In genomic region chr11:70649185-70649734, GRCm38 (mm10) we compare ENCODE assay signal across 8 mouse cellular contexts. TPM values are rescaled to one million over a fixed set of nuclear protein-coding genes. Genes with fewer than 3 reads are reported as not detected.
DNase-seq lines count a peak whose midpoint lies in the region; ATAC-seq and TF ChIP-seq lines count a peak whose summit lies in the region.

No protein-coding gene starts in this region.

- peaks cover 53% of the 10 kb centered on the region for H3K36me3 ChIP-seq in hindbrain, embryonic 13.5 days
- H3K36me3 ChIP-seq in hindbrain, postnatal 0 days (ENCODE audit: insufficient read depth, low read length) = peaks cover 38% of the 10 kb centered on the region
- H3K36me3 ChIP-seq in C2C12 (ENCODE audit: control insufficient read depth, insufficient read depth) = peaks cover 71% of the 10 kb centered on the region
- peaks cover 66% of the 10 kb centered on the region for H3K36me3 ChIP-seq in limb, embryonic 14.5 days (ENCODE audit: control insufficient read depth, insufficient read depth, low read length)

- H3K27ac ChIP-seq in hindbrain, embryonic 13.5 days = peak overlapping the region; percentile 23; the same call in 1 of the 2 replicates
- H3K27ac ChIP-seq in hindbrain, postnatal 0 days = no peak overlapping the region
- H3K27ac ChIP-seq in brown adipose tissue, adult 24 weeks (replicated peaks; ENCODE audit: low read depth, low read length) = no peak overlapping the region
- H3K27ac ChIP-seq in limb, embryonic 14.5 days (replicated peaks; ENCODE audit: low read depth, low read length) = no peak overlapping the region

- H3K4me3 ChIP-seq in hindbrain, embryonic 13.5 days = no peak overlapping the region
- no peak overlapping the region for H3K4me3 ChIP-seq in hindbrain, postnatal 0 days (ENCODE audit: low read length)
- H3K4me3 ChIP-seq in C2C12 (ENCODE audit: insufficient read depth, poor library complexity, severe bottlenecking) = no peak overlapping the region
- 0 out of 2 replicates have a peak overlapping the region, but pooled peaks have one; percentile 1 for H3K4me3 ChIP-seq in brown adipose tissue, adult 24 weeks (ENCODE audit: insufficient read depth, low read depth, low read length)
- peak overlapping the region; percentile 2; the same call in 1 of the 2 replicates for H3K4me3 ChIP-seq in limb, embryonic 14.5 days (replicated peaks; ENCODE audit: low read length)

- DNase-seq in hindbrain, postnatal 0 days (ENCODE audit: low spot score) = no peak
- no peak for DNase-seq in limb, embryonic 14.5 days (ENCODE audit: low spot score)
- no peak for DNase-seq in adrenal gland, postnatal 36 days
- DNase-seq in cerebellum, postnatal 36 days = no peak
- no peak for DNase-seq in right cerebral cortex, adult 18-20 months

- no peak for TF ChIP-seq CTCF in hindbrain, postnatal 0 days (IDR thresholded peaks at IDR 0.05; ENCODE audit: low read depth)
- TF ChIP-seq CTCF in C2C12 (IDR thresholded peaks at IDR 0.05; ENCODE audit: control insufficient read depth, insufficient read depth, insufficient read length) = no peak

- no peak overlapping the region for H3K9ac ChIP-seq in hindbrain, embryonic 13.5 days
- H3K9ac ChIP-seq in hindbrain, postnatal 0 days (replicated peaks; ENCODE audit: low read length) = no peak overlapping the region
- no peak overlapping the region for H3K9ac ChIP-seq in limb, embryonic 14.5 days (ENCODE audit: low read depth, low read length, severe bottlenecking)

- no peak for TF ChIP-seq POLR2A in limb, embryonic 14.5 days (IDR thresholded peaks at IDR 0.05; ENCODE audit: borderline replicate concordance, extremely low read depth, insufficient read depth, insufficient read length)

- H3K4me2 ChIP-seq in hindbrain, embryonic 13.5 days = peak overlapping the region; percentile 20; the same call in 1 of the 2 replicates
- no peak overlapping the region for H3K4me2 ChIP-seq in hindbrain, postnatal 0 days (ENCODE audit: low read depth, low read length)
- H3K4me2 ChIP-seq in limb, embryonic 14.5 days (replicated peaks; ENCODE audit: low read depth, low read length, severe bottlenecking) = 0 out of 2 replicates have a peak overlapping the region, but pooled peaks have one; percentile 89

- 90% methylated on average over 8 of the region's 8 CpGs for WGBS in hindbrain, embryonic 13.5 days
- 89% methylated on average over 8 of the region's 8 CpGs for WGBS in hindbrain, postnatal 0 days
- 80% methylated on average over 8 of the region's 8 CpGs for WGBS in limb, embryonic 14.5 days

- no peak for ATAC-seq in hindbrain, embryonic 13.5 days (ENCODE audit: low FRiP score)
- ATAC-seq in hindbrain, postnatal 0 days = no peak
- no peak for ATAC-seq in limb, embryonic 14.5 days (ENCODE audit: low FRiP score, low read depth)

- H3K27me3 ChIP-seq in hindbrain, embryonic 13.5 days = no peaks in the 10 kb centered on the region
- no peaks in the 10 kb centered on the region for H3K27me3 ChIP-seq in hindbrain, postnatal 0 days (ENCODE audit: insufficient read depth, low read length)
- H3K27me3 ChIP-seq in C2C12 (ENCODE audit: control insufficient read depth, insufficient read depth, insufficient read length) = no peaks in the 10 kb centered on the region
- H3K27me3 ChIP-seq in limb, embryonic 14.5 days (ENCODE audit: control insufficient read depth, insufficient read depth, low read length) = no peaks in the 10 kb centered on the region

- H3K4me1 ChIP-seq in hindbrain, embryonic 13.5 days (replicated peaks) = peaks cover 75% of the 10 kb centered on the region
- H3K4me1 ChIP-seq in hindbrain, postnatal 0 days (ENCODE audit: insufficient read depth, low read length) = peaks cover 19% of the 10 kb centered on the region
- peaks cover 8% of the 10 kb centered on the region for H3K4me1 ChIP-seq in brown adipose tissue, adult 24 weeks (ENCODE audit: control insufficient read depth, insufficient read depth, insufficient read length, low read length)
- H3K4me1 ChIP-seq in limb, embryonic 14.5 days (ENCODE audit: control insufficient read depth, insufficient read depth, low read length) = peaks cover 26% of the 10 kb centered on the region

- H3K9me3 ChIP-seq in hindbrain, embryonic 13.5 days = no peaks in the 10 kb centered on the region
- H3K9me3 ChIP-seq in hindbrain, postnatal 0 days (ENCODE audit: low read length) = no peaks in the 10 kb centered on the region
- no peaks in the 10 kb centered on the region for H3K9me3 ChIP-seq in limb, embryonic 14.5 days (ENCODE audit: control insufficient read depth, low read length)

- H3ac ChIP-seq in C2C12 (ENCODE audit: control insufficient read depth, insufficient read length, low read depth) = peak overlapping the region; percentile 21

- H3K79me2 ChIP-seq in C2C12 (ENCODE audit: control insufficient read depth, insufficient read depth) = peaks cover 92% of the 10 kb centered on the region

- peaks cover 58% of the 10 kb centered on the region for H3K79me3 ChIP-seq in C2C12 (ENCODE audit: low read depth)

TF ChIP-seq in C2C12, 6 proteins besides CTCF, POLR2A, EP300 and RAD21:
- TF ChIP-seq FOSL1 (IDR thresholded peaks at IDR 0.05; ENCODE audit: insufficient read depth, low read length, poor library complexity, severe bottlenecking) (no peak), USF1 (IDR thresholded peaks at IDR 0.05; ENCODE audit: low read depth) (no peak), CEBPB (IDR thresholded peaks at IDR 0.05; ENCODE audit: low read depth) (no peak), MAX (IDR thresholded peaks at IDR 0.05) (no peak), MYOG (IDR thresholded peaks at IDR 0.05; ENCODE audit: control insufficient read depth, extremely low read depth, insufficient read length) (no peak), MYOD1 (IDR thresholded peaks at IDR 0.05; ENCODE audit: control insufficient read depth, insufficient read length, low read depth) (no peak)

RNA-seq across cellular contexts. Expression of gene Slc25a11, which starts 2.0 kb away (rescaled TPM):
- 159 and 173 TPM in 2 replicates for polyA plus RNA-seq in hindbrain, embryonic 13.5 days (2015; fragmentation: Nextera tagmentation; extraction: Ambion mirVana)
- total RNA-seq in hindbrain, postnatal 0 days (2014; rRNA removed) = 154 and 160 TPM in 2 replicates
- polyA plus RNA-seq in hindbrain, postnatal 0 days (2015; fragmentation: Nextera tagmentation; extraction: Ambion mirVana) = 168 and 171 TPM in 2 replicates
- polyA plus RNA-seq in C2C12 (2012; fragmentation: generic; extraction: Trizol) = 136 TPM
- polyA plus RNA-seq in brown adipose tissue, adult 24 weeks (2012; ENCODE audit: insufficient read depth, insufficient read length, missing spikeins) = 166 and 170 TPM in 2 replicates
- polyA plus RNA-seq in limb, embryonic 14.5 days (2012; rRNA removed) = 134 and 150 TPM in 2 replicates
- polyA plus RNA-seq in limb, embryonic 14.5 days (2014; fragmentation: Nextera tagmentation; extraction: Ambion mirVana) = 159 and 163 TPM in 2 replicates
- total RNA-seq in adrenal gland, postnatal 36 days (2021) = 100 to 1,000 TPM; 127 to 165 TPM

RNA-seq across cellular contexts. Expression of gene Rnf167, which starts 2.2 kb away (rescaled TPM):
- polyA plus RNA-seq in hindbrain, embryonic 13.5 days (2015; fragmentation: Nextera tagmentation; extraction: Ambion mirVana) = 109 TPM in 2 replicates
- total RNA-seq in hindbrain, postnatal 0 days (2014; rRNA removed) = 70.2 and 87.3 TPM in 2 replicates
- 100 and 105 TPM in 2 replicates for polyA plus RNA-seq in hindbrain, postnatal 0 days (2015; fragmentation: Nextera tagmentation; extraction: Ambion mirVana)
- polyA plus RNA-seq in C2C12 (2012; fragmentation: generic; extraction: Trizol) = 9.0 TPM
- 44.0 and 52.3 TPM in 2 replicates for polyA plus RNA-seq in brown adipose tissue, adult 24 weeks (2012; ENCODE audit: insufficient read depth, insufficient read length, missing spikeins)
- polyA plus RNA-seq in limb, embryonic 14.5 days (2012; rRNA removed) = 96.3 and 110 TPM in 2 replicates
- polyA plus RNA-seq in limb, embryonic 14.5 days (2014; fragmentation: Nextera tagmentation; extraction: Ambion mirVana) = 109 and 119 TPM in 2 replicates
- 10 to 100 TPM; 83.6 to 83.8 TPM for total RNA-seq in adrenal gland, postnatal 36 days (2021)

RNA-seq across cellular contexts. Expression of gene Pfn1, which starts 5.2 kb away (rescaled TPM):
- 851 and 865 TPM in 2 replicates for polyA plus RNA-seq in hindbrain, embryonic 13.5 days (2015; fragmentation: Nextera tagmentation; extraction: Ambion mirVana)
- 460 and 560 TPM in 2 replicates for total RNA-seq in hindbrain, postnatal 0 days (2014; rRNA removed)
- 606 and 634 TPM in 2 replicates for polyA plus RNA-seq in hindbrain, postnatal 0 days (2015; fragmentation: Nextera tagmentation; extraction: Ambion mirVana)
- 4,207 TPM for polyA plus RNA-seq in C2C12 (2012; fragmentation: generic; extraction: Trizol)
- 244 and 265 TPM in 2 replicates for polyA plus RNA-seq in brown adipose tissue, adult 24 weeks (2012; ENCODE audit: insufficient read depth, insufficient read length, missing spikeins)
- polyA plus RNA-seq in limb, embryonic 14.5 days (2012; rRNA removed) = 946 and 1,024 TPM in 2 replicates
- polyA plus RNA-seq in limb, embryonic 14.5 days (2014; fragmentation: Nextera tagmentation; extraction: Ambion mirVana) = 1,646 and 1,675 TPM in 2 replicates
- 100 to 1,000 TPM; 853 to 925 TPM for total RNA-seq in adrenal gland, postnatal 36 days (2021)

RNA-seq across cellular contexts. Expression of gene Eno3, which starts 7.7 kb away (rescaled TPM):
- 7.1 and 9.2 TPM in 2 replicates for polyA plus RNA-seq in hindbrain, embryonic 13.5 days (2015; fragmentation: Nextera tagmentation; extraction: Ambion mirVana)
- total RNA-seq in hindbrain, postnatal 0 days (2014; rRNA removed) = 12.4 and 17.7 TPM in 2 replicates
- 5.9 and 8.3 TPM in 2 replicates for polyA plus RNA-seq in hindbrain, postnatal 0 days (2015; fragmentation: Nextera tagmentation; extraction: Ambion mirVana)
- polyA plus RNA-seq in C2C12 (2012; fragmentation: generic; extraction: Trizol) = 1,151 TPM
- 40.8 and 79.3 TPM in 2 replicates for polyA plus RNA-seq in brown adipose tissue, adult 24 weeks (2012; ENCODE audit: insufficient read depth, insufficient read length, missing spikeins)
- 75.3 and 84.6 TPM in 2 replicates for polyA plus RNA-seq in limb, embryonic 14.5 days (2012; rRNA removed)
- 60.3 and 89.9 TPM in 2 replicates for polyA plus RNA-seq in limb, embryonic 14.5 days (2014; fragmentation: Nextera tagmentation; extraction: Ambion mirVana)
- total RNA-seq in adrenal gland, postnatal 36 days (2021) = 10 to 100 TPM; 21.2 to 35.5 TPM

RNA-seq across cellular contexts. Expression of gene Gp1ba, which starts 10.3 kb away (rescaled TPM):
- polyA plus RNA-seq in hindbrain, embryonic 13.5 days (2015; fragmentation: Nextera tagmentation; extraction: Ambion mirVana) = 0.16 and 0.21 TPM in 2 replicates
- not detected in 2 replicates for total RNA-seq in hindbrain, postnatal 0 days (2014; rRNA removed)
- 0.24 and 0.42 TPM in 2 replicates for polyA plus RNA-seq in hindbrain, postnatal 0 days (2015; fragmentation: Nextera tagmentation; extraction: Ambion mirVana)
- polyA plus RNA-seq in C2C12 (2012; fragmentation: generic; extraction: Trizol) = 0.13 TPM
- polyA plus RNA-seq in brown adipose tissue, adult 24 weeks (2012; ENCODE audit: insufficient read depth, insufficient read length, missing spikeins) = not detected in 2 replicates
- 0.47 and 0.69 TPM in 2 replicates for polyA plus RNA-seq in limb, embryonic 14.5 days (2012; rRNA removed)
- 0.48 and 0.56 TPM in 2 replicates for polyA plus RNA-seq in limb, embryonic 14.5 days (2014; fragmentation: Nextera tagmentation; extraction: Ambion mirVana)
- total RNA-seq in adrenal gland, postnatal 36 days (2021) = under 1 TPM in 1 of 2 experiments, not detected in 1; 0.13 TPM

Comparison
In these comparisons a context has a peak if more than half of its experiments do, and no peak if none do; other contexts are left out.
1. H3K4me3 ChIP-seq: peak in brown adipose tissue, adult 24 weeks (single experiment) and limb, embryonic 14.5 days (single experiment); none in hindbrain, embryonic 13.5 days (single experiment), hindbrain, postnatal 0 days (single experiment) and C2C12 (single experiment).